Mouse (Mus musculus): ENCODE results near the gene Klf8. TPM values are rescaled to one million over a fixed set of nuclear protein-coding genes. Genes with fewer than 3 reads are reported as not detected.

Klf8 gene
- total RNA-seq, 2 experiments from 2014 or later, result 0.17 to 0.19 TPM

DNA sequence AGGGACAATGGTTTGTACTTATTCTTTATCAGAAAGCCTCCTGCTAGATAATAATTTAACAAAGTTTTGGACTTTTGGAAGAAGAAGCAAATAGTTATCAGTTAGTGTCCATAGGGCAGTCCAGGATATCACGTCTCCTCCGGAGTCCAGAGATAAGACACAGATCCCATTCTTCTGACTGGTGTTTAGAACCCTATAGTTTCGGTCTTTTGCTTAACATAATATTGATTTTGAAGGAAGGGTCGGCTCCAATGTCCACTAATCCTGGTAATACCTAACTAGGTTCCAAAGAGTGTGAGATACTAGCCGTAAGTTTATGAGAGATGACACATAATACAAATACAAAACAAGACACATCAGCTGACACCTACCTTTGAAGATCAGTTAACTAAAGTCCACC, 179.8 kb downstream of the Klf8 start:
- no peak for DNase-seq
- intact Hi-C loops (cut with DNase I), result no loop called here

DNA sequence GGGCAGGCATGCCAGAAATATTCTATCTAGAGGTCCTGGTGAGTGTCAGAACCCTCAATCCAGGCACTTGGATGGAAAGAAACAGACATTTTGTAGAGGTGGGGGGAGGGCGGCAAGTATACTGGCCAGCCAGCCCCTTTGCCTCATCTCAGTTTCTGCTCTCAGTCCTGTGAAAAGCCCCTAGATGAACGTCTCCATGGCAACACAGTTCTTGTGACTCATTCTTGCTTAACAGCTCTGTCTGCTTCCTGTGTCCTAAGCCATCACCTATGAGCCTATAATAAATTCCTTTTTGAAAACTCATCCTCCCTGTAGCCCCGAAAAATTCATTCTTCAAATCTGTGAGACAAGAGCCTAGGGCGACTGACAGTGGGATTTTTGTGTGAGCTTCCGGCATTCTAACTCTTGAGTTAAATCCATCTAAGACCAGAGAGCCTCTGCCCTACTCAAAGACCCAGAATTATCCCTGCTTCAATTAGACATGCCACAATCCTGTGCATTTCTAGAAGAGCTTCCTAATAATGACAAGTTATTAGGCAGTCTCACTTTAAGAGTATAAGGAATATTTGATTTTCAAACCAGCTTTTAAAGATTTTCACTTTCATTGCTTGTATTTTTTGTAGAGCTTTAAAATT, 196.5 kb downstream of the Klf8 start:
- no peak for DNase-seq
- intact Hi-C loops (cut with DNase I), result no loop called here

DNA sequence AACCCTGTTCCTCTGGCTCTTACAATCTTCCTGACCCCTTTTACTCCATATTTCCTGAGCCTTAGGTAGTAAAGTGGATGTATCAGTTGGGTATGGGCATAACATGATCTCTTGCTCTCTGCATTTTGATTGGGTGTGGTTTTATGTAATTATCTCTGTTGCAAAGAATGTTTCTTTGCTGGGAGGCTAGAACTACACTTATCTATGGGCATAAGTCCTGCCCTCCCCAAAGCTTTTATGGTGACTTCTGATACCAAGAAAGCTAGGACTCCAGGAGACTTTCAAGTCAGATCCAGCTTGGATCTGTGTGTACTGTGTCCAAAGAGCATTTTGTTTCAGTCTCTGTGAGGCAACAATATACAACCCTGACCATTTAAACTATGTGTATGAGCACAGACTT, 202.3 kb downstream of the Klf8 start:
- intact Hi-C loops (cut with DNase I), result no loop called here
- DNase-seq, result no peak

DNA sequence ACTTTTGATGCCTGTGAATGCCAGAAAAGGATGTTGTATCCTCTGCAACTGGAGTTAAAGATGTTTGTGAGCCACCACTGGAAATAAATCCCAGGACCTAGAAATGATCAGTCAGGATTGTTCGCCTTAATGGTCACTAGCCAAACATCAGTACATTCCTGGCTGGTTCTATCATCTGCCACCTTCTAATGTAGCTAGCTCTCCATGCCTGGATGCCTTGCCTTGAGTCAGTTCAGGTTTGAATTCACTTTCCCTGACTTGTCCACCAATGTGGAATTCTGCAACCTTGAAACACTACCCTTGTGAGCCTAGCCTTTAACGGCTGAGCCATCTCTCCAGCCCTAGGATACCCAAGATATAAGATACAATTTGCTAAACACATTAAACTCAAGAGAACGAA, 202.8 kb downstream of the Klf8 start:
- DNase-seq, result no peak
- intact Hi-C loops (cut with DNase I), result no loop called here

Other genes with a start within 250 kb of the Klf8 start
- not detected for gene Usp51, start 231.0 kb upstream of the Klf8 start, total RNA-seq (2021)
- 10 to 100 TPM in 1 of 2 experiments, 1 to 10 TPM in 1; 8.9 to 11.0 TPM for gene Mageh1, start 199.9 kb upstream of the Klf8 start, total RNA-seq (2021)
- gene Foxr2, start 118.7 kb upstream of the Klf8 start, total RNA-seq (2021), result not detected
- gene Rragb, start 97.5 kb upstream of the Klf8 start, total RNA-seq (2021), result 1 to 10 TPM; 2.8 to 4.6 TPM

All from heart, postnatal 36 days (tissue).